Mouse (Mus musculus) embryonic stem cell, embryonic (primary cell): Measurements from ENCODE around the gene Rasip1.

ENCODE experiments used
- CTCF ChIA-PET, 4 experiments: fragments of 300-600 bp in 2 of 4; fragments of 350-600 bp in 2 of 4; sonication (Branson Sonifier 250); formaldehyde crosslinking; loops; one replicate each; lab custom pipeline; 2022; ENCODE audit warnings: inconsistent platforms in 2 of 4; lab: Charles Lee
- POLR2A ChIA-PET, 4 experiments: fragments of 300-600 bp in 2 of 4; fragments of 350-600 bp in 2 of 4; sonication (Branson Sonifier 250); formaldehyde crosslinking; loops; one replicate each; lab custom pipeline; 2022; ENCODE audit warnings: antibody characterized with exemption in 4 of 4, inconsistent platforms in 1 of 4; lab: Charles Lee

The Rasip1 gene

GRCm38 (mm10) chr7:45605704-45606289, 21.5 kb upstream of the Rasip1 start:
- CTCF ChIA-PET, result interaction anchor here in 3 of 4 experiments (0.5 to 2.0 kb wide), 6 partner anchors 11 to 256 kb away, joined by 3 to 8 read pairs (median 4); partner anchors contain the start of genes Gys1 (in 1 of the 3) and Ntn5 (in 1 of the 3)

GRCm38 (mm10) chr7:45609511-45609910, 17.8 kb upstream of the Rasip1 start:
- POLR2A ChIA-PET, result interaction anchor here in 1 of 4 experiments (0.9 to 6.4 kb wide), 4 partner anchors 9 to 108 kb away, joined by 3 to 42 read pairs (median 3); partner anchors contain the start of genes Rasip1 and Sphk2
- CTCF ChIA-PET, result interaction anchor here in 1 of 4 experiments (1.1 kb wide), 1 partner anchor 14 kb away, joined by 3 read pairs; no protein-coding TSS in a partner anchor

More at GRCm38 (mm10) chr7:45605704-45606289, 21.5 kb upstream of the Rasip1 start:
- POLR2A ChIA-PET, result interaction anchor here in 3 of 4 experiments (0.6 to 2.2 kb wide), 23 partner anchors 9 to 124 kb away, joined by 3 to 10 read pairs (median 4); partner anchors contain the start of genes Fut1 (in 2 of the 3), Izumo1 (in 2 of the 3), Fut2 (in 1 of the 3) and Plekha4 (in 1 of the 3)

- CTCF ChIA-PET, result interaction anchor here (0.6 to 3.3 kb wide), 22 partner anchors 9 to 535 kb away, joined by 3 to 20 read pairs (median 4); partner anchors contain the start of genes Ntn5 (in 3 of the 4) and Rasip1 (in 1 of the 4)
- POLR2A ChIA-PET, result interaction anchor here in 3 of 4 experiments (0.6 to 5.5 kb wide), 50 partner anchors 8 to 303 kb away, joined by 3 to 78 read pairs (median 4); partner anchors contain the start of genes Rasip1 (in 3 of the 3), Bax (in 1 of the 3), Dbp (in 1 of the 3) and Gys1 (in 1 of the 3)
Observed at GRCm38 (mm10) chr7:45616277-45616676, 11.0 kb upstream of the Rasip1 start.

- ChIA-PET CTCF (interaction anchor here (0.6 to 3.3 kb wide), 17 partner anchors 11 to 386 kb away, joined by 3 to 20 read pairs (median 4); partner anchors contain the start of genes Ntn5 (in 2 of the 4), Gys1 (in 1 of the 4) and Rasip1 (in 1 of the 4)), POLR2A (interaction anchor here (0.5 to 5.5 kb wide), 51 partner anchors 9 to 302 kb away, joined by 3 to 78 read pairs (median 5); partner anchors contain the start of genes Rasip1 (in 4 of the 4), Plekha4 (in 3 of the 4), Ppp1r15a (in 3 of the 4) and Dbp (in 1 of the 4))
Observed at GRCm38 (mm10) chr7:45617042-45617695, 10.1 kb upstream of the Rasip1 start, which contains the start of gene Fut1. Gene Fut1, plus strand, starts transcription at chr7:45617289.

GRCm38 (mm10) chr7:45618316-45618715, 9.0 kb upstream of the Rasip1 start:
- CTCF ChIA-PET, result interaction anchor here in 2 of 4 experiments (1.5 to 3.3 kb wide), 4 partner anchors 10 to 51 kb away, joined by 6 to 20 read pairs (median 12); partner anchors contain the start of gene Rasip1 (in 1 of the 2)
- POLR2A ChIA-PET, result interaction anchor here (0.5 to 5.5 kb wide), 22 partner anchors 9 to 1201 kb away, joined by 3 to 78 read pairs (median 5); partner anchors contain the start of genes Rasip1 (in 3 of the 4), Ftl1 (in 1 of the 4), Lmtk3 (in 1 of the 4) and Ntf5 (in 1 of the 4)

GRCm38 (mm10) chr7:45619592-45619991, 7.7 kb upstream of the Rasip1 start:
- ChIA-PET POLR2A (interaction anchor here in 2 of 4 experiments (1.0 to 5.5 kb wide), 3 partner anchors 8 to 13 kb away, joined by 3 to 78 read pairs (median 40); partner anchors contain the start of gene Rasip1 (in 2 of the 2)), CTCF (interaction anchor here in 1 of 4 experiments (0.7 kb wide), 1 partner anchor 63 kb away, joined by 4 read pairs; no protein-coding TSS in a partner anchor)

GRCm38 (mm10) chr7:45621443-45621842, 5.8 kb upstream of the Rasip1 start, which contains the start of gene Izumo1:
Gene Izumo1, plus strand, starts transcription at chr7:45621811.
- ChIA-PET POLR2A (interaction anchor here in 3 of 4 experiments (0.7 to 1.6 kb wide), 5 partner anchors 12 to 232 kb away, joined by 3 to 4 read pairs (median 4); no protein-coding TSS in a partner anchor), CTCF (interaction anchor here in 1 of 4 experiments (0.6 to 1.3 kb wide), 2 partner anchors 62 to 63 kb away, joined by 3 to 4 read pairs; partner anchors contain the start of gene Ntn5)

- ChIA-PET POLR2A (interaction anchor here in 3 of 4 experiments (0.6 to 1.4 kb wide), 8 partner anchors 8 to 64 kb away, joined by 3 to 4 read pairs (median 3); partner anchors contain the start of gene Fgf21 (in 1 of the 3)), CTCF (interaction anchor here in 1 of 4 experiments (0.6 to 1.2 kb wide), 3 partner anchors 34 to 92 kb away, joined by 3 read pairs; no protein-coding TSS in a partner anchor)
Observed at GRCm38 (mm10) chr7:45623507-45623906, 3.8 kb upstream of the Rasip1 start.

- POLR2A ChIA-PET, result interaction anchor here in 3 of 4 experiments (0.5 to 1.3 kb wide), 6 partner anchors 9 to 84 kb away, joined by 3 to 4 read pairs (median 3); no protein-coding TSS in a partner anchor
Observed at GRCm38 (mm10) chr7:45624718-45625117, 2.6 kb upstream of the Rasip1 start.

GRCm38 (mm10) chr7:45625481-45625880, 1.8 kb upstream of the Rasip1 start:
- CTCF ChIA-PET, result interaction anchor here in 1 of 4 experiments (0.6 to 1.0 kb wide), 2 partner anchors 10 to 114 kb away, joined by 5 to 12 read pairs; no protein-coding TSS in a partner anchor
- POLR2A ChIA-PET, result interaction anchor here in 3 of 4 experiments (0.6 to 6.2 kb wide), 10 partner anchors 8 to 293 kb away, joined by 3 to 78 read pairs (median 4); partner anchors contain the start of genes Fut1 (in 2 of the 3) and Fgf21 (in 1 of the 3)

More at GRCm38 (mm10) chr7:45624718-45625117, 2.6 kb upstream of the Rasip1 start:
- CTCF ChIA-PET, result interaction anchor here in 2 of 4 experiments (0.5 to 1.0 kb wide), 2 partner anchors 41 to 115 kb away, joined by 3 to 5 read pairs; no protein-coding TSS in a partner anchor

GRCm38 (mm10) chr7:45626571-45627076, 664 bp upstream of the Rasip1 start:
- ChIA-PET POLR2A (interaction anchor here (0.6 to 6.2 kb wide), 15 partner anchors 9 to 101 kb away, joined by 3 to 78 read pairs (median 6); partner anchors contain the start of genes Fut1 (in 2 of the 4), Car11 (in 1 of the 4), Fgf21 (in 1 of the 4) and Mamstr (in 1 of the 4)), CTCF (interaction anchor here in 3 of 4 experiments (0.7 to 3.0 kb wide), 4 partner anchors 9 to 180 kb away, joined by 3 to 20 read pairs (median 8); partner anchors contain the start of genes Fut1 (in 1 of the 3) and Ntn5 (in 1 of the 3))

GRCm38 (mm10) chr7:45628364-45629294, 1.3 kb downstream of the Rasip1 start:
- POLR2A ChIA-PET, result interaction anchor here (0.5 to 6.2 kb wide), 59 partner anchors 10 to 631 kb away, joined by 3 to 78 read pairs (median 4); partner anchors contain the start of genes Fut1 (in 4 of the 4), Mamstr (in 3 of the 4), Fgf21 (in 2 of the 4) and Ftl1 (in 2 of the 4)
- CTCF ChIA-PET, result interaction anchor here (0.5 to 3.0 kb wide), 54 partner anchors 10 to 474 kb away, joined by 3 to 20 read pairs (median 4); partner anchors contain the start of genes Fut1 (in 2 of the 4), Ntn5 (in 2 of the 4), Aldh16a1 (in 1 of the 4) and Fam83e (in 1 of the 4)

- ChIA-PET POLR2A (interaction anchor here in 3 of 4 experiments (0.6 to 6.2 kb wide), 32 partner anchors 8 to 467 kb away, joined by 3 to 78 read pairs (median 4); partner anchors contain the start of genes Mamstr (in 2 of the 3), Sphk2 (in 2 of the 3), Car11 (in 1 of the 3) and Cyth2 (in 1 of the 3)), CTCF (interaction anchor here (0.5 to 2.2 kb wide), 6 partner anchors 8 to 298 kb away, joined by 4 to 19 read pairs (median 4); partner anchors contain the start of genes Fut1 (in 1 of the 4) and Ntn5 (in 1 of the 4))
Observed at GRCm38 (mm10) chr7:45630064-45630907, 3.0 kb downstream of the Rasip1 start.

- ChIA-PET POLR2A (interaction anchor here (0.7 to 5.2 kb wide), 24 partner anchors 10 to 173 kb away, joined by 3 to 41 read pairs (median 3); partner anchors contain the start of genes Sphk2 (in 4 of the 4), Fut1 (in 2 of the 4), Car11 (in 1 of the 4) and Ftl1 (in 1 of the 4)), CTCF (interaction anchor here in 3 of 4 experiments (0.6 to 2.4 kb wide), 6 partner anchors 11 to 89 kb away, joined by 3 to 7 read pairs (median 4); partner anchors contain the start of gene Fam83e (in 1 of the 3))
Observed at GRCm38 (mm10) chr7:45632499-45632898, 5.2 kb downstream of the Rasip1 start.
